Mouse (Mus musculus): Measurements from ENCODE around the gene Chd4. TPM values are rescaled to one million over a fixed set of nuclear protein-coding genes. Genes with fewer than 3 reads are reported as not detected.

Chd4 gene
- polyA plus RNA-seq, 1 experiment from 2014 or later: 30.7 TPM

DNA sequence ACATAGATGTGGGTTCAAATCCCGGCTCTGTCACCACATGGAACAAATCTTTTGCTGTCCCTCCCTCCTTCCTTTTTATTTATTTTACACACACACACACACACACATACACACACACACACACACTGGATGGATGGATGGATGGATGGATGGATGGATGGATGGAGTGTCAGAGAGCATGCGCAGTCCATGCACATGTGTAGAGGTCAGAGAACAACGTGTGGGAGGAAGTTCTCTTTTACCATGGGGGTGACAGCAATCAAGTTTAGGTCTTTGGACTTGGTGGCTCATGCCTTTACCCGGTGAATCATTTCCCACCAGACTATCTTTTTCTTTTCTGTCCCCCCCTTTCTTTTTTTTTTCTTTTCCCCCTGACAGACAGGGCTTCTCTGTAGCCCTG, 57.9 kb downstream of the Chd4 start:
- Histone ChIP-seq H3K4me3 (ENCODE audit: low read depth, low read length) (no peak overlapping the region), H3K4me1 (replicated peaks; ENCODE audit: control insufficient read depth, insufficient read depth, low read length) (no peaks in the 10 kb centered on the region), H3K4me2 (replicated peaks; ENCODE audit: low read depth) (no peak overlapping the region), H3K9ac (ENCODE audit: low read depth, low read length) (no peak overlapping the region), H3K9me3 (ENCODE audit: control insufficient read depth) (no peaks in the 10 kb centered on the region), H3K27ac (ENCODE audit: low read depth, low read length) (no peak overlapping the region), H3K36me3 (ENCODE audit: control insufficient read depth, insufficient read depth) (peaks cover 15% of the 10 kb centered on the region; the same call in 1 of the 2 replicates), H3K27me3 (replicated peaks; ENCODE audit: control insufficient read depth, insufficient read depth, low read length) (no peaks in the 10 kb centered on the region)
- 87% methylated on average over 4 of the region's 4 CpGs for WGBS
- ATAC-seq: no peak
- no peak for TF ChIP-seq CTCF (IDR thresholded peaks at IDR 0.05; ENCODE audit: low read depth)

DNA sequence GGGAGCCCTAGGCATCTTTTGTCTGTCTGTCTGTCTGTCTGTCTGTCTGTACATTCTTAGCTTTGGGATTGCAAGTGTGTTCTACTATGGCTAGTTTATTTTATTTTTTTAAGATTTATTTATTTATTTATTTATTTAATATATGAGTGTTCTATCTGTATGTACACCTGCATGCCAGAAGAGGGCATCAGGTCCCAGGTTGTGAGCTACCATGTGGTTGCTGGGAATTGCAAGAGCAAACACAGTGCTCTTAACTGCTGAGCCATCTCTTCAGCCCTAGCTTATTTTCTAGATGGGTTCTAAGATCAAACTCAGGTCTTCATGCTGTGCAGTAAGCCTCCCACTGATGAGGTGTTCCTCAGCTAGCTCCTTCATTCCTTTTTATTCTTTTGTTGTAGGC, 58.8 kb downstream of the Chd4 start:
- H3K4me3 ChIP-seq (ENCODE audit: low read depth, low read length): no peak overlapping the region
- peak; percentile 70 for TF ChIP-seq CTCF (IDR thresholded peaks at IDR 0.05; ENCODE audit: low read depth)
- ATAC-seq: no peak

DNA sequence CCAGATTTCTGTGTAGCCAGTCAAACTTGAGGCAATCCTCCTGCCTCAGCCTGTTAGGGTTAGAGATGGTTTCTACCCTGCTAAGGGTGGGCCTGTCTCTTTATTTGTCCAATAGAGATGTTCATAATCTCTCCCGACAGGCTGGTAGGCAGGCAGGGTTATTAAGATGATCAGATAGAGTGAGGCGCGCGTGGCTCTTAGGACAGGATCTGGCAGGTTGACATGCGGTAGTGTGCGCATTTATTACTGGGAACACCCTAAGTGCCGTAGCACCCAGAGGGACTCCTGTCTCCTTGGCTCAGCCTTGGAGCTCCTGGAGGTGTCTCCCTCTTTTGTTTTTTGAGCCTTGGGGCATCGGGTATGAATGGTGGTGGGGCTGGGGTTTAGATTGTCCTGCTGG, 59.5 kb downstream of the Chd4 start:
- H3K9me3 ChIP-seq (ENCODE audit: control insufficient read depth): no peaks in the 10 kb centered on the region
- peaks cover 30% of the 10 kb centered on the region; the same call in 1 of the 2 replicates for H3K36me3 ChIP-seq (ENCODE audit: control insufficient read depth, insufficient read depth)
- H3K4me2 ChIP-seq (replicated peaks; ENCODE audit: low read depth): no peak overlapping the region
- H3K4me3 ChIP-seq (ENCODE audit: low read depth, low read length): no peak overlapping the region
- ATAC-seq: no peak
- H3K27ac ChIP-seq (ENCODE audit: low read depth, low read length): no peak overlapping the region
- H3K4me1 ChIP-seq (replicated peaks; ENCODE audit: control insufficient read depth, insufficient read depth, low read length): no peaks in the 10 kb centered on the region
- WGBS: 48% methylated on average over 8 of the region's 8 CpGs
- H3K27me3 ChIP-seq (replicated peaks; ENCODE audit: control insufficient read depth, insufficient read depth, low read length): no peaks in the 10 kb centered on the region
- no peak overlapping the region for H3K9ac ChIP-seq (ENCODE audit: low read depth, low read length)
- no peak for TF ChIP-seq CTCF (IDR thresholded peaks at IDR 0.05; ENCODE audit: low read depth)

More for the DNA sequence above, 58.8 kb downstream of the Chd4 start:
- no peaks in the 10 kb centered on the region for H3K4me1 ChIP-seq (replicated peaks; ENCODE audit: control insufficient read depth, insufficient read depth, low read length)
- no peak overlapping the region for H3K9ac ChIP-seq (ENCODE audit: low read depth, low read length)
- H3K27ac ChIP-seq (ENCODE audit: low read depth, low read length): no peak overlapping the region
- H3K4me2 ChIP-seq (replicated peaks; ENCODE audit: low read depth): no peak overlapping the region
- peaks cover 23% of the 10 kb centered on the region; the same call in 1 of the 2 replicates for H3K36me3 ChIP-seq (ENCODE audit: control insufficient read depth, insufficient read depth)
- H3K27me3 ChIP-seq (replicated peaks; ENCODE audit: control insufficient read depth, insufficient read depth, low read length): no peaks in the 10 kb centered on the region
- no peaks in the 10 kb centered on the region for H3K9me3 ChIP-seq (ENCODE audit: control insufficient read depth)

DNA sequence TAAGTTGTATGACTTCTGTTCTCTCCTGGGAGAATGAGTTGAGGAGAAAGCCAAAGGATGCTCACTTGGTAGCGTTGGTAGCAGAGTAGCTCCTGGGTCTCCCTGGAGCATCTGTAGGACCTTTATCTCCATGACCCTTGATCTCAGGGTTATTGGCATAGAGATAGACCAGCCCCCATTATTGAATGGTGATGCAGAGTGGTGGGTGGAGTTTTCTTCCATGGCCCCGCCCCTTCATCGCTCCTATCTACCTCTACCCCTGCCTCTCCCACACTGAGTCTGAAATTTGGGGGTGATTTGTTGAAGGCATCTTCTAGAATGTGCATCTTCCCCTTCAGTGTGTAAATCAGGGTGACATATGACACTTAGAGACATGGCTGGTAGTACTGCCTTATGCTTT, 60.7 kb downstream of the Chd4 start:
- Histone ChIP-seq H3K36me3 (ENCODE audit: control insufficient read depth, insufficient read depth) (peaks cover 42% of the 10 kb centered on the region; the same call in 1 of the 2 replicates), H3K9me3 (ENCODE audit: control insufficient read depth) (no peaks in the 10 kb centered on the region), H3K4me2 (replicated peaks; ENCODE audit: low read depth) (no peak overlapping the region), H3K9ac (ENCODE audit: low read depth, low read length) (no peak overlapping the region), H3K27ac (ENCODE audit: low read depth, low read length) (no peak overlapping the region), H3K27me3 (replicated peaks; ENCODE audit: control insufficient read depth, insufficient read depth, low read length) (no peaks in the 10 kb centered on the region), H3K4me3 (ENCODE audit: low read depth, low read length) (no peak overlapping the region), H3K4me1 (replicated peaks; ENCODE audit: control insufficient read depth, insufficient read depth, low read length) (no peaks in the 10 kb centered on the region; the same call in 1 of the 2 replicates)
- WGBS: 87% methylated on average over 3 of the region's 3 CpGs
- ATAC-seq: no peak
- TF ChIP-seq CTCF (IDR thresholded peaks at IDR 0.05; ENCODE audit: low read depth): no peak

DNA sequence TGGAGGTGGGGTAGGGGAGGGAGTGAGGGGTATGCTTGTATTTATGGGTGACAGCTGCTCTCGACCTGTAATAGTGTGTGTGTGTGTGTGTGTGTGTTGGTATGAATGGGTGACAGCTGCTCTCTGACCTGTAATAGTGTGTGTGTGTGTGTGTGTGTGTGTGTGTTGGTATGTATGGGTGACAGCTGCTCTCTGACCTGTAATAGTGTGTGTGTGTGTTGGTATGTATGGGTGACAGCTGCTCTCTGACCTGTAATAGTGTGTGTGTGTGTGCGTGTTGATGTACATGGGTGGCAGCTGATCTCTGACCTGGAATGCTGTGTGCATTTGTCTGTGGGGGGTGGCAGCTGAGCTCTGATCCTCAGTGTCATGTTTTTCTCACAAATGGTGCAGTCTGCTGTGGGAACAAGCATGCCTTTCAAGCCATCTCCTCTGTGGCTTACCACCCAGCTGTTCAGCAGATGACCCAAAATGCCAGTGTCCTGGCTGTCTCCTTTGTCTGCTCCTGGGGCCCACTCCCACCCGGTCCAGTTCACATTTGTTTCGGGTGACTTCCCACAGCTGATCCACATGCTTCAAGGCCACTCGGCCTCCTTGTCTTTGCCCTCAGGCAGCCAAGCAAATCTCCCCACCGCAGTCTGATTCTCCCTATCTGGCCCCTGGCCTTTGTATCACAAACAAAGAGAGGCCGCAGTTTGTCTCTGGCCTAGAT, 61.3 kb downstream of the Chd4 start:
- ATAC-seq: no peak

DNA sequence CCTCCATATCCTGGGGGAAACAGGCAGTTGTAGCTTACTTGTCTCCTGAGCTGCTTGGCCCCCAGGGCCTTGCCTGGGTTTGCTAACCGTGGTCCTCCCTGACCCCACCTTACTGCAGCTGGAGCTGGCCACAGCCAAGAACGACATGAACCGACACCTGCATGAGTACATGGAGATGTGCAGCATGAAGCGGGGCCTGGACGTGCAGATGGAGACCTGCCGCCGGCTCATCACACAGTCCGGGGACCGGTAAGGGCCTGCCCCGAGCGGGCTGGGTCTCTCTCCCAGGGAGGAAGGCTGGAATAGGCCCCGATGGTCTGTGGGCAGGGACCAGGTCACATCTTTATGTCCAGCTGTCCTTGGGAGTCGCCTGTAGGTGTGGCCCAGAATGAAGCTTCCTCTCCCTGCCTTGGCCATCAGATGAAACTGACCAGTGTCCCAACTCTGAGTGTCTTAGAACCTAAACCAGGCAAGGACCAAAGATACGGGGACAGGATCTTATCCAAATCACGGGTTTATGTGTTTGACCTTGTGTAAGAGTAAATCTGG, 63.2 kb downstream of the Chd4 start:
- H3K9me3 ChIP-seq (ENCODE audit: control insufficient read depth): no peaks in the 10 kb centered on the region
- no peak overlapping the region for H3K9ac ChIP-seq (ENCODE audit: low read depth, low read length)
- H3K27ac ChIP-seq (ENCODE audit: low read depth, low read length): no peak overlapping the region
- no peak overlapping the region for H3K4me2 ChIP-seq (replicated peaks; ENCODE audit: low read depth)
- 82% methylated on average over 15 of the region's 15 CpGs for WGBS
- no peak for ATAC-seq
- peaks cover 33% of the 10 kb centered on the region; the same call in 1 of the 2 replicates for H3K36me3 ChIP-seq (ENCODE audit: control insufficient read depth, insufficient read depth)
- no peak overlapping the region for H3K4me3 ChIP-seq (ENCODE audit: low read depth, low read length)
- no peaks in the 10 kb centered on the region for H3K27me3 ChIP-seq (replicated peaks; ENCODE audit: control insufficient read depth, insufficient read depth, low read length)
- peaks cover 3% of the 10 kb centered on the region; the same call in 1 of the 2 replicates for H3K4me1 ChIP-seq (replicated peaks; ENCODE audit: control insufficient read depth, insufficient read depth, low read length)
- no peak for TF ChIP-seq CTCF (IDR thresholded peaks at IDR 0.05; ENCODE audit: low read depth)

More for the DNA sequence above, 61.3 kb downstream of the Chd4 start:
- TF ChIP-seq CTCF (IDR thresholded peaks at IDR 0.05; ENCODE audit: low read depth): no peak
- Histone ChIP-seq H3K27me3 (replicated peaks; ENCODE audit: control insufficient read depth, insufficient read depth, low read length) (no peaks in the 10 kb centered on the region), H3K36me3 (ENCODE audit: control insufficient read depth, insufficient read depth) (peaks cover 44% of the 10 kb centered on the region; the same call in 1 of the 2 replicates), H3K4me1 (replicated peaks; ENCODE audit: control insufficient read depth, insufficient read depth, low read length) (no peaks in the 10 kb centered on the region; the same call in 1 of the 2 replicates), H3K9me3 (ENCODE audit: control insufficient read depth) (no peaks in the 10 kb centered on the region), H3K9ac (ENCODE audit: low read depth, low read length) (no peak overlapping the region), H3K4me3 (ENCODE audit: low read depth, low read length) (no peak overlapping the region), H3K4me2 (replicated peaks; ENCODE audit: low read depth) (no peak overlapping the region), H3K27ac (ENCODE audit: low read depth, low read length) (no peak overlapping the region)
- WGBS: 73% methylated on average over 7 of the region's 7 CpGs
